Mouse (Mus musculus) neural tube, embryonic 12.5 days (tissue): ENCODE measurements around the gene Rrp1. TPM values are rescaled to one million over a fixed set of nuclear protein-coding genes. Genes with fewer than 3 reads are reported as not detected.

Experiments used
- ATAC-seq: fragments of 200-750 bp; cut with Nextera tagmentation; 2 replicates; pipeline ENCODE4 v1.8.0; 2017; ENCODE audit warnings: low read depth, mild to moderate bottlenecking, moderate TSS enrichment, moderate library complexity; ENCODE audit not compliant: low FRiP score
- H3K27ac ChIP-seq: fragments of 300-500 bp; sonication (generic); 2 replicates; pipeline ENCODE4 v1.5.1; 2016
- H3K27me3 ChIP-seq: fragments of 300-500 bp; sonication (generic); replicated peaks from 2 replicates; pipeline ENCODE4 v1.6.1; 2016; ENCODE audit warnings: mild to moderate bottlenecking
- H3K36me3 ChIP-seq: fragments of 300-500 bp; sonication (generic); 2 replicates; pipeline ENCODE4 v1.6.1; 2016; ENCODE audit warnings: mild to moderate bottlenecking
- H3K4me1 ChIP-seq: fragments of 300-500 bp; sonication (generic); 2 replicates; pipeline ENCODE4 v1.6.1; 2016
- H3K4me2 ChIP-seq: fragments of 300-500 bp; sonication (generic); replicated peaks from 2 replicates; pipeline ENCODE4 v1.6.1; 2016; ENCODE audit warnings: mild to moderate bottlenecking
- H3K4me3 ChIP-seq: fragments of 300-500 bp; sonication (generic); 2 replicates; pipeline ENCODE4 v1.5.1; 2016
- H3K9ac ChIP-seq: fragments of 300-500 bp; sonication (generic); 2 replicates; pipeline ENCODE4 v1.6.1; 2016; ENCODE audit warnings: mild to moderate bottlenecking
- H3K9me3 ChIP-seq: fragments of 300-500 bp; sonication (generic); 2 replicates; pipeline ENCODE4 v1.6.1; 2016; ENCODE audit warnings: mild to moderate bottlenecking
- WGBS: fragments of 180-500 bp; shearing (Covaris S2); methylation state at CpG from one replicate; pipeline ENCODE4 v1.1.7; 2016; 5-methylcytosine and 5-hydroxymethylcytosine counted together
- polyA plus RNA-seq: library from polyadenylated mRNA; unstranded; fragments of >200 nt; fragmentation: Nextera tagmentation; extraction: Ambion mirVana; gene quantifications from 2 replicates; pipeline ENCODE4 v1.2.1, GENCODE M21; 2016

Gene Rrp1
- polyA plus RNA-seq, 1 experiment from 2014 or later: 333 TPM

DNA sequence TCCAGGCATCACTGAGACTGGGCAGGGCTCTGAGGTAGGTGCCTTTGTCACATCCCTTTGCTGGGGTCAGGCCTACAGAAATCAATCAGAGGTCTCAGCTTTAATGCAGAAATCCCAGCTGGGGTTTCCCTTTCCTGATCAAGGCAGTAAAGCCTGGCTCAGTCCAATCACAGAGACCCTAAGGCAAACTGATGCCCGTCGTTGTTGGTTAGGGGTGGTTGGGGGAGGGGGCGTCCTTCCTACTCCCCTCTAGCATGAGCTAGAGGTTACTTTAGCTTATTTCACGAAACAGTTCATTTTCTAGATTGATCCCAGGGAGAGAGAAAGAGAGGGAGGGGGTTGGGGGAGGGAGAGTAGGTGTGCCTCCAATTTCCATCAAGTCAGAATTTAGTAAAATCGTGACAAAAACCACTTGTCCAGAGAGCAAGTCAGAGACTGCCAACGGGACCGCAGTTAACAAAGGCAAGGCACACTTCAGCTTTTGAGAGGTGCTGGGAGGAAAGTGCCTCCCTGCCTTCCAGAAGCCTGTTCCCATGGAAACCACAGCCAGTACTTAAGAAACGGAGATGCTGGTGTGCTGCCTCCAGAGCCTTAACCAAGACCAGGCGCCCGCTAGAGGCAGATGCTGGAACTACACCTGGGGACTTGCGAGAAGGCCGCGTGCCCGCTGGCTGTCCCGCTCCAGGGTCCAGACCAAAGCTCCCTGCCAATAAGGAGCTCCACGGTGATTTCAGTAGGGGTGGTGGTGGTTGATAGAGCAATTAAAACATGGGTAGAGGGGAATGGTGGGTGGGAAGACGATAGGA lies 16.8 kb downstream of the Rrp1 start:
- peak; percentile 75 for ATAC-seq
- H3K4me2 ChIP-seq: peak overlapping the region; percentile 42
- H3K9ac ChIP-seq: no peak overlapping the region
- no peak overlapping the region for H3K4me3 ChIP-seq
- WGBS: 4% methylated on average over 17 of the region's 17 CpGs
- no peaks in the 10 kb centered on the region for H3K9me3 ChIP-seq
- peaks cover 17% of the 10 kb centered on the region for H3K36me3 ChIP-seq
- peaks cover 27% of the 10 kb centered on the region for H3K4me1 ChIP-seq
- no peak overlapping the region for H3K27ac ChIP-seq
- H3K27me3 ChIP-seq: peaks cover 13% of the 10 kb centered on the region; the same call in 1 of the 2 replicates

- no peaks in the 10 kb centered on the region for H3K9me3 ChIP-seq
- H3K27me3 ChIP-seq: peaks cover 19% of the 10 kb centered on the region
- peaks cover 27% of the 10 kb centered on the region for H3K4me1 ChIP-seq
- H3K9ac ChIP-seq: no peak overlapping the region
- H3K4me3 ChIP-seq: no peak overlapping the region
- peaks cover 10% of the 10 kb centered on the region for H3K36me3 ChIP-seq
- WGBS: 86% methylated on average over 3 of the region's 3 CpGs
- no peak overlapping the region for H3K27ac ChIP-seq
- 0 out of 2 replicates have a peak, but pooled peaks have one; percentile 6 for ATAC-seq
- peak overlapping the region; percentile 42; the same call in 1 of the 2 replicates for H3K4me2 ChIP-seq
These were observed 17.5 kb downstream of the Rrp1 start for GRCm38 (mm10) chr10:78395377-78395776.

DNA sequence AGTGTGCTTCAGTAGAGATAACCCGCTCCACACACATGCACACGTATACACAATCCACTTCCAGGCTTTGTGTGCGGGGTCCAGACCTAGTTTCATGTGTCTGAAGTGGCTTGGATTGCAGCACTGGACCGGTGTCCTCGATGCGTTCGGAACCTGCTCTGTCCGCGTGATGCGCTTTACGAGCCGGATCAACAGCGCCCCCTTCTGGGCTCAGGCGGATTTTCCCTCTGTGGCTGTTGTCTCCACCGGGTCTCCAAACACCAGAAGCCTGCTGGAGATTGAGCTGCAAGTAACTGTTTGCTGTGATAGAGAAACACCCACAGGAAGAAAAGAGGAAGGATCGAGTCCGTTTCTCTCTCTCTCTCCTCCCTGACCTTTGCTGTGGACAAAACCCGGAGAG lies 20.8 kb downstream of the Rrp1 start:
- Histone ChIP-seq H3K27ac (no peak overlapping the region), H3K4me3 (no peak overlapping the region), H3K9me3 (no peaks in the 10 kb centered on the region), H3K4me2 (peak overlapping the region; percentile 19; the same call in 1 of the 2 replicates), H3K36me3 (no peaks in the 10 kb centered on the region), H3K9ac (no peak overlapping the region; the same call in 1 of the 2 replicates), H3K27me3 (peaks cover 35% of the 10 kb centered on the region), H3K4me1 (peaks cover 15% of the 10 kb centered on the region)
- WGBS: 2% methylated on average over 18 of the region's 18 CpGs
- no peak for ATAC-seq

DNA sequence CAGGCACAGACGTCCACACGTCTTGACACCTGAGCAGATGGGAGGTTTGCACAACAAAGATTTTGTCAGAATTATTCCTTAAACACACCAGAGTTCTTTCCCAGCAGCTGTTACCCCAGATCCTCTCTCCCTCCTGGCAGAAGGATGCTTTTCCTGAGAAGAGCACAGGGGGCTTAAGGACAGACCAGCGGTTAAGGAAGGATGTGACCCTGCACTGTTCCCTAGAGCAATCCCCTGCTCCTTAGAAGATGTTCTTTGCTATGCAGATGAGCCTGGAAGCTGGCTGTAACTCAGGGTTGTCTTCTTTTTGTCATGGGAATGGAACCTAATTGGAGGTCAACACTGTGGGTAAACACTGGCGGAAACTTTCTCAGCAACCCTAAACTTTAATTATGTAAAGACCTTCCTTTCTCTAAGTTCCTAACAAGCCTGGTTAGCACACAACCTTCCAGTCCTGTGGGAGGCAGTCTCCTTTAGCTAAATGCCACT lies 21.8 kb downstream of the Rrp1 start:
- no peak overlapping the region for H3K4me2 ChIP-seq
- no peaks in the 10 kb centered on the region for H3K9me3 ChIP-seq
- no peak overlapping the region for H3K4me3 ChIP-seq
- H3K9ac ChIP-seq: no peak overlapping the region
- H3K4me1 ChIP-seq: peaks cover 8% of the 10 kb centered on the region
- no peak overlapping the region for H3K27ac ChIP-seq
- peaks cover 35% of the 10 kb centered on the region for H3K27me3 ChIP-seq
- WGBS: 2% methylated on average over 4 of the region's 4 CpGs
- no peak for ATAC-seq
- no peaks in the 10 kb centered on the region for H3K36me3 ChIP-seq

GRCm38 (mm10) chr10:78388216-78388980 lies 24.4 kb downstream of the Rrp1 start:
- no peaks in the 10 kb centered on the region; the same call in 1 of the 2 replicates for H3K4me1 ChIP-seq
- 47% methylated on average over 20 of the region's 20 CpGs for WGBS
- H3K27ac ChIP-seq: no peak overlapping the region
- no peaks in the 10 kb centered on the region for H3K9me3 ChIP-seq
- no peaks in the 10 kb centered on the region for H3K36me3 ChIP-seq
- H3K9ac ChIP-seq: no peak overlapping the region
- H3K4me2 ChIP-seq: no peak overlapping the region
- peaks cover 35% of the 10 kb centered on the region for H3K27me3 ChIP-seq
- no peak for ATAC-seq
- H3K4me3 ChIP-seq: no peak overlapping the region

- no peak overlapping the region for H3K4me2 ChIP-seq
- no peak overlapping the region for H3K27ac ChIP-seq
- no peak for ATAC-seq
- no peaks in the 10 kb centered on the region; the same call in 1 of the 2 replicates for H3K4me1 ChIP-seq
- no peak overlapping the region for H3K4me3 ChIP-seq
- H3K27me3 ChIP-seq: peaks cover 17% of the 10 kb centered on the region
- H3K9me3 ChIP-seq: no peaks in the 10 kb centered on the region
- WGBS: 30% methylated on average over 5 of the region's 5 CpGs
- H3K36me3 ChIP-seq: no peaks in the 10 kb centered on the region
- H3K9ac ChIP-seq: no peak overlapping the region
These were observed 27.3 kb downstream of the Rrp1 start for GRCm38 (mm10) chr10:78385520-78385919.

GRCm38 (mm10) chr10:78383567-78383966 lies 29.3 kb downstream of the Rrp1 start:
- 85% methylated on average over 3 of the region's 3 CpGs for WGBS
- H3K27me3 ChIP-seq: 0 out of 2 replicates have a peak, but pooled peaks cover 1% of the 10 kb centered on the region
- no peak overlapping the region for H3K9ac ChIP-seq
- H3K27ac ChIP-seq: no peak overlapping the region
- H3K36me3 ChIP-seq: no peaks in the 10 kb centered on the region
- no peaks in the 10 kb centered on the region for H3K9me3 ChIP-seq
- no peaks in the 10 kb centered on the region for H3K4me1 ChIP-seq
- no peak overlapping the region for H3K4me3 ChIP-seq
- ATAC-seq: no peak
- no peak overlapping the region for H3K4me2 ChIP-seq

- Histone ChIP-seq H3K27me3 (no peaks in the 10 kb centered on the region; the same call in 1 of the 2 replicates), H3K36me3 (no peaks in the 10 kb centered on the region), H3K4me1 (no peaks in the 10 kb centered on the region), H3K9ac (no peak overlapping the region), H3K9me3 (no peaks in the 10 kb centered on the region), H3K4me3 (no peak overlapping the region), H3K27ac (no peak overlapping the region), H3K4me2 (no peak overlapping the region)
- WGBS: 95% methylated on average over 7 of the region's 7 CpGs
- no peak for ATAC-seq
These were observed 34.3 kb downstream of the Rrp1 start for GRCm38 (mm10) chr10:78378516-78378915.

DNA sequence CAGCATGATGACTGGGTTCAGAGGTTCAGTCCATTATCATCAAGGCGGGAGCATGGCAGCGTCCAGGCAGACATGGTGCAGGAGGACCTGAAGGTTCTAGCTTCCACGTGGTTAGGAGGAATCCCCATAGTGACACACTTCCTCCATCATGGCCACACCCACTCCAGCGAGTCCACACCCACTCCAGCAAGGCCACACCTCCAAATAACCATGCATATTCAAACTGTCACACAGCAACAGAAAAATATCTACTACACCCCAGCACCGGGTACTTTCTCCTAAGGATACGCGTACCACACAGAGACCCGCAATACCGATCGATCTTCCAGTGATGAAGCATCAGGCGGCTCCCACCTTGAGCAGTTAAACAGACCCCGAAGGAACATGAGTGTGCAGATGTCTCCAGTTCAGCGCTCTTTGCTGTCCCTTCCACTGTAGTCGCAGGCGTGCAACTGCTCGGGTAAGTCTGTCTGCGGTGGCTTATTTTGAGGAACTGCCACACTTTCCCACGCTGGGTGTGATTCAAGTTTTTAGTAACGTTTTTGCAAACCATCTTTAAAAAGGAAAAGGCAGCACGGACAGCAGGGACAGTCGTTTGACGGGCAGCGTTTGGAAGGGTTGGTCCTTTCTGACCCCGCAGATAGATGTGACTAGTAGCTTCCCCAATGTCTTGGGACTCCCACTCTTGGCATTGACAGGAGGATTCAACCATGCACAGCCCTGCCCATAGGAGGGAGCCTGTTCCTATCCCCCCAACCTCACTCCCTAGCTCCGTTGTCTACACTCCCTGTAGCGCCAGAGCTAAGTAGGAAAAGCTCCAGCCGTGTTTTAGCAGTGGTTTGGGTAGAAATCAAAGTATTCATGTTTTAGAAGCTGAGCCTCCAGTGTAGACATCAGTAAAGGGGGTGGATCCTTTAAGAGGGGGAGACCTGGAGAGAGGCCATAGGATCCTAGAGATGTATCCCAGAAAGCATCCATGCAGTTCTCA lies 39.9 kb downstream of the Rrp1 start:
- H3K36me3 ChIP-seq: no peaks in the 10 kb centered on the region
- H3K4me2 ChIP-seq: no peak overlapping the region
- 67% methylated on average over 27 of the region's 27 CpGs for WGBS
- H3K27me3 ChIP-seq: no peaks in the 10 kb centered on the region; the same call in 1 of the 2 replicates
- H3K27ac ChIP-seq: no peak overlapping the region
- H3K9me3 ChIP-seq: no peaks in the 10 kb centered on the region
- no peak for ATAC-seq
- H3K4me1 ChIP-seq: no peaks in the 10 kb centered on the region
- H3K4me3 ChIP-seq: no peak overlapping the region
- H3K9ac ChIP-seq: no peak overlapping the region

DNA sequence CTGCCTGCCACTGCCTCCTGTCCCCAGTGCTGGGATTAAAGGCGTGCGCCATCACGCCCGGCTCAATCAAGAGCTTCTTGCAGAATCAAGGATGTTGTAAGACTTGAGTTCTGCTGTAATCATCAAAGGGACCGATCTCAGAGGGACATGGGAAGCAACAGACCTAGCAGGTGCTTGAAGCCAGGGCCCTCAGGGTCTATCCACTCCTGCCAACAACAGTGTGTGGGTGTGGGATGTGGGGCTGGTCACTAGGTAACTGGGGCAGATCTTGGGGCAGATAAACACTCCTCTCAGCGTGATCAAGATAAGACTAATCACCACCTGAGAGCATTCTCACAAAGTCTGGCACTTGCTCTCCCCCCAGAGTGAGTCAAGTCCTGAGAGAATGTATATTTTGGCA lies 41.1 kb downstream of the Rrp1 start:
- 90% methylated on average over 6 of the region's 6 CpGs for WGBS
- Histone ChIP-seq H3K4me2 (no peak overlapping the region), H3K27ac (no peak overlapping the region), H3K9ac (no peak overlapping the region), H3K4me1 (no peaks in the 10 kb centered on the region), H3K36me3 (no peaks in the 10 kb centered on the region), H3K27me3 (no peaks in the 10 kb centered on the region; the same call in 1 of the 2 replicates), H3K4me3 (no peak overlapping the region), H3K9me3 (no peaks in the 10 kb centered on the region)
- no peak for ATAC-seq

- no peaks in the 10 kb centered on the region for H3K9me3 ChIP-seq
- no peaks in the 10 kb centered on the region for H3K36me3 ChIP-seq
- H3K4me1 ChIP-seq: no peaks in the 10 kb centered on the region
- no peak overlapping the region for H3K9ac ChIP-seq
- no peak overlapping the region for H3K27ac ChIP-seq
- no peak overlapping the region for H3K4me2 ChIP-seq
- ATAC-seq: no peak
- no peaks in the 10 kb centered on the region for H3K27me3 ChIP-seq
- WGBS: 59% methylated on average over 4 of the region's 4 CpGs
- H3K4me3 ChIP-seq: no peak overlapping the region
These were observed 45.3 kb downstream of the Rrp1 start for GRCm38 (mm10) chr10:78367586-78367985.
